Comparison of ENCODE assay signal across 23 mouse cellular contexts in genomic region chr9:47091796-47092195, GRCm38 (mm10).
A peak's percentile ranks its signal among the peaks of the same experiment; 100 is the strongest.
DNase-seq lines count a peak whose midpoint lies in the region; ATAC-seq and TF ChIP-seq lines count a peak whose summit lies in the region.
"Had no signal": no experiment of that assay in that cellular context is flagged by ENCODE, and none has a peak within 500 bp of the region (broad histone marks: within the 10 kb centered on the region; RNA-seq: fewer than 3 reads in every experiment).

No protein-coding gene starts in this region.

- no peaks in the 10 kb centered on the region for H3K9me3 ChIP-seq in lung, embryonic 14.5 days (ENCODE audit: low read depth, low read length)
- H3K9me3 ChIP-seq in hindbrain, embryonic 10.5 days, result no peaks in the 10 kb centered on the region
- H3K9me3 ChIP-seq: embryonic facial prominence, embryonic 13.5 days; forebrain, embryonic 12.5 days; heart, embryonic 15.5 days; intestine, embryonic 15.5 days had no signal

- H3K4me3 ChIP-seq in lung, embryonic 14.5 days (ENCODE audit: low read depth, low read length), result no peak overlapping the region
- H3K4me3 ChIP-seq in lung, adult 2 months (replicated peaks; ENCODE audit: extremely low read depth, low read depth, low read length), result no peak overlapping the region
- no peak overlapping the region for H3K4me3 ChIP-seq in hindbrain, embryonic 10.5 days
- H3K4me3 ChIP-seq: embryonic facial prominence, embryonic 13.5 days; forebrain, embryonic 12.5 days; heart, adult 2 months; heart, embryonic 15.5 days; intestine, embryonic 15.5 days had no signal

- no peak overlapping the region for H3K4me2 ChIP-seq in lung, embryonic 14.5 days
- H3K4me2 ChIP-seq: embryonic facial prominence, embryonic 13.5 days; forebrain, embryonic 12.5 days; heart, embryonic 11.5 days; heart, embryonic 15.5 days; hindbrain, embryonic 14.5 days; intestine, embryonic 15.5 days had no signal

- no peak overlapping the region for H3K27ac ChIP-seq in lung, embryonic 14.5 days (ENCODE audit: low read depth)
- no peak overlapping the region for H3K27ac ChIP-seq in hindbrain, embryonic 10.5 days
- H3K27ac ChIP-seq: embryonic facial prominence, embryonic 13.5 days; forebrain, embryonic 12.5 days; heart, adult 2 months; heart, embryonic 15.5 days; hindbrain, embryonic 14.5 days; intestine, embryonic 15.5 days had no signal

- H3K9ac ChIP-seq in lung, embryonic 14.5 days, result no peak overlapping the region
- H3K9ac ChIP-seq: embryonic facial prominence, embryonic 13.5 days; forebrain, embryonic 12.5 days; heart, embryonic 15.5 days; hindbrain, embryonic 14.5 days; intestine, embryonic 15.5 days had no signal

- no peak for TF ChIP-seq POLR2A in lung, adult 2 months (IDR thresholded peaks at IDR 0.05; ENCODE audit: borderline replicate concordance, extremely low read depth, low read depth, low read length)

- no peaks in the 10 kb centered on the region for H3K4me1 ChIP-seq in lung, embryonic 14.5 days (ENCODE audit: insufficient read depth)
- H3K4me1 ChIP-seq in lung, adult 2 months (ENCODE audit: control insufficient read depth, insufficient read depth, low read length), result no peaks in the 10 kb centered on the region
- no peaks in the 10 kb centered on the region for H3K4me1 ChIP-seq in hindbrain, embryonic 10.5 days (replicated peaks)
- H3K4me1 ChIP-seq: embryonic facial prominence, embryonic 13.5 days; heart, embryonic 15.5 days; intestine, embryonic 15.5 days had no signal

- DNase-seq in adrenal gland, adult 8-10 months, result peak; percentile 2
- DNase-seq in adrenal gland, postnatal 4 days (ENCODE audit: low spot score in 2 of 2), result no peak
- DNase-seq in lung, embryonic 14.5 days, result peak; percentile 68
- no peak for DNase-seq in lung, adult 2 months
- DNase-seq in lung, postnatal 10 days, result peak; percentile 63
- DNase-seq in lung, postnatal 4 days, result peak; percentile 16 to 55
- DNase-seq in right cerebral cortex, postnatal 25 days, result no peak
- no peak for DNase-seq in hindbrain, embryonic 10.5 days (ENCODE audit: low spot score)
- DNase-seq: cerebellum, adult 2 months; cerebellum, postnatal 14 days; gastrocnemius, postnatal 10 days; heart, adult 2 months; heart, postnatal 14 days had no signal

- no peak for TF ChIP-seq CTCF in lung, embryonic 14.5 days (IDR thresholded peaks at IDR 0.05; ENCODE audit: low read depth)
- no peak for TF ChIP-seq CTCF in lung, adult 2 months (IDR thresholded peaks at IDR 0.05; ENCODE audit: insufficient read depth, low read length)

- peak; percentile 80; the same call in 1 of the 2 replicates for ATAC-seq in lung, embryonic 14.5 days (ENCODE audit: insufficient read depth)
- ATAC-seq: activated CD4-positive, CD25-positive, alpha-beta regulatory T cell, adult 4 months; forebrain, embryonic 16.5 days; intestine, embryonic 15.5 days; Patski had no signal

- no peaks in the 10 kb centered on the region for H3K27me3 ChIP-seq in lung, embryonic 14.5 days (ENCODE audit: insufficient read depth, low read length)
- no peaks in the 10 kb centered on the region for H3K27me3 ChIP-seq in hindbrain, embryonic 10.5 days (ENCODE audit: insufficient read depth, poor library complexity, severe bottlenecking)
- H3K27me3 ChIP-seq: CH12.LX; embryonic facial prominence, embryonic 13.5 days; heart, embryonic 15.5 days; intestine, embryonic 15.5 days had no signal

- 48% methylated on average over 10 of the region's 10 CpGs for WGBS in lung, embryonic 14.5 days
- WGBS in lung, adult 2 months, result 43% methylated on average over 10 of the region's 10 CpGs
- whole genome bisulfite sequencing in hindbrain, embryonic 10.5 days, result 79% methylated on average over 10 of the region's 10 CpGs

- H3K36me3 ChIP-seq in lung, embryonic 14.5 days (ENCODE audit: insufficient read depth), result no peaks in the 10 kb centered on the region
- H3K36me3 ChIP-seq in hindbrain, embryonic 10.5 days, result no peaks in the 10 kb centered on the region
- H3K36me3 ChIP-seq: embryonic facial prominence, embryonic 13.5 days; forebrain, embryonic 12.5 days; heart, embryonic 15.5 days; intestine, embryonic 15.5 days had no signal

Comparison
In these comparisons a context has a peak if more than half of its experiments do, and no peak if none do; other contexts are left out.
1. DNase-seq: peak in adrenal gland, adult 8-10 months (single experiment), lung, embryonic 14.5 days (single experiment), lung, postnatal 10 days (single experiment) and lung, postnatal 4 days (2 of 2); none in adrenal gland, postnatal 4 days (0 of 2), lung, adult 2 months (single experiment), right cerebral cortex, postnatal 25 days (single experiment) and hindbrain, embryonic 10.5 days (single experiment).